Mouse (Mus musculus) kidney, postnatal 36 days (tissue): ENCODE measurements around the gene Gna12.

Source experiments
- DNase-seq, 2 experiments: peaks; one replicate each; pipeline ENCODE4 v3.0.0; 2021 to 2022; ENCODE audit warnings: mixed read lengths in 2 of 2

Gene Gna12

GRCm38 (mm10) chr5:140830314-140831063 is at the start of gene Gna12:
Gene Gna12 (minus strand): TSS chr5:140830431.
- peak; percentile 97 to 99 for DNase-seq

GRCm38 (mm10) chr5:140878644-140879043 is 48.4 kb upstream of the Gna12 start:
- DNase-seq: no peak

DNA sequence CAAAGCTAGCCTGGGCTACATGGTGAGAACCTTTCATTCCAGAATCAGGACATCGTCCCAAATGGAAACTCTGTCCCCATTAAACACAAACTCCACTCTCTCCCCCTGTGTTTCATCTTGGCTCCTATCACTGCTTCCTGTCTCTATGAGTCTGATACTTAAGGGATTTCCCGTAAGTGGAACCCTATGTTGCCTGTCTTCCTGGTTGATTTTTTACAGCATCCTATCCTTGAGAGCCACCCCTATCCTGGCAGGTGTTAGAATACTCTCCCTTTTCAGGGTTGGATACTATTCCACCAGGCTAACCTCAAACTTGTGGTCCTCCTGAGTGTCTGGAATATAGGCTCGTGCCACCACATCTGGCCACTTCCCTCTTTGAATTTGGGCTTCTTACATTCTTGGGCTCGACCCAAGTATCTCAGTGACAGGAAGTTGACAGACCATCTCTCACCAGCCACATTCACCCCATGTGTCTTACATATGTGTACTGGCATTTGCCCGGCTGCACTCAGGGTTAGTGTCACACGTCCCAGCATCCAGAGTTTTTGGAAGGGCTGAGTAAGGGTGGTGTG is 43.6 kb upstream of the Gna12 start:
- DNase-seq: no peak

GRCm38 (mm10) chr5:140873039-140873551 is 42.9 kb upstream of the Gna12 start:
- peak in 1 of 2 experiments; percentile 17 for DNase-seq

- no peak for DNase-seq
Observed at GRCm38 (mm10) chr5:140872532-140873038, 42.4 kb upstream of the Gna12 start.

- DNase-seq: no peak
Observed at GRCm38 (mm10) chr5:140871241-140871640, 41.0 kb upstream of the Gna12 start.

DNA sequence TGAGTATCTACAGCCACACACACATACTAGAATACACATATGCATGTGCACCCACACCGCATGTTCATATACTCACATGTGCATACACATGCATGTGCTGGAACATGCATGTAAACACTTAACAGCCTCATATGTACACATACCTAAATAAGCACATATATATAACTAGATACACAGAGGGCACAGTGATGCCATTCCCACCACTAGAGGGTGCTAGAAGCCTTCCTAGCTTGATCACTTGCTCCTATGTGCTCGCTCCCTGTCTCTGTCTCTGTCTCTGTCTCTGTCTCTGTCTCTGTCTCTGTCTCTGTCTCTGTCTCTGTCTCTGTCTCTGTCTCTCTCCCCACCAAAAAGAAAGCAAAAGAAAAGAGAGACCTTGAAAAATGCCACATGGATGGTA is 38.8 kb upstream of the Gna12 start:
- DNase-seq: peak; percentile 53 to 81

DNA sequence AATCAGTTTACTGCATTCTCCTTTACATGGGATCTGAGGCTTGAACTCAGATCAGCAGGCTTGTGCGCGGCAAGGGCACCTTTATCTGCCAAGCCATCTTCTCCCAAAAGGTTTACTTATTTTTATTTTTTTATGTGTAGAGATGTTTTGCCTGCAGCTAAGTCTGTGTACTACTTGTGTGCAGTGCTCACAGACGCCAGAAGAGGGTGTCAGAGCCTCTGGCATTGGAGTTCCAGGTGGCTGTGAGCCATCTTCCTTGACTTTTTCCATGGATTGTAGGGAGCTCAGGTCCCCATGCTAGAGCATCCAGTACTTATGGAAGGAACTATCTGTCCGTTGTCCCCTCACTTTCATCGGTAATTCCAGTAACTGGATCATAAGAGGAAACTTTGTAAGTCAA is 29.5 kb upstream of the Gna12 start:
- DNase-seq: peak in 1 of 2 experiments; percentile 15

DNA sequence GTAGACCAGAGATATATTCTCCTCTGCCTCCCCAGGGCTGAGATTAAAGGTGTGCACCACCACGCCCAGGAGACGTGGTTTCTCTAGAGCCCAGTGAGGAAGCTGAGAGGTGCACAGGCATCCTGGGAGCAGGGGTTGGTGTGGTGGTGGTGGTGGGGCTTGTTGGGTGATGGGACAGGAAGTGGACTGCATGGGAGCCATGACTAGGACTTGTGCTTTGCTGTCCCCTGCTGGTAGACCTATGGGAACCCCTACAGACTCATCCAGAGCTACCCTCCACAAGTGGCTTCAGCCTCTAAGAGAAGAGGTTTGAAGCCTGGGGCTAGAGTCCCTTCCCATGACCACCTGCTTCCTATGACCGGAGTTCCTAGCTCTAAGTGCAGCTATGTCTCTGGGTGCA is 28.1 kb upstream of the Gna12 start:
- DNase-seq: peak in 1 of 2 experiments; percentile 24

- peak; percentile 13 to 70 for DNase-seq
Observed at GRCm38 (mm10) chr5:140857432-140858154, 27.4 kb upstream of the Gna12 start.

DNA sequence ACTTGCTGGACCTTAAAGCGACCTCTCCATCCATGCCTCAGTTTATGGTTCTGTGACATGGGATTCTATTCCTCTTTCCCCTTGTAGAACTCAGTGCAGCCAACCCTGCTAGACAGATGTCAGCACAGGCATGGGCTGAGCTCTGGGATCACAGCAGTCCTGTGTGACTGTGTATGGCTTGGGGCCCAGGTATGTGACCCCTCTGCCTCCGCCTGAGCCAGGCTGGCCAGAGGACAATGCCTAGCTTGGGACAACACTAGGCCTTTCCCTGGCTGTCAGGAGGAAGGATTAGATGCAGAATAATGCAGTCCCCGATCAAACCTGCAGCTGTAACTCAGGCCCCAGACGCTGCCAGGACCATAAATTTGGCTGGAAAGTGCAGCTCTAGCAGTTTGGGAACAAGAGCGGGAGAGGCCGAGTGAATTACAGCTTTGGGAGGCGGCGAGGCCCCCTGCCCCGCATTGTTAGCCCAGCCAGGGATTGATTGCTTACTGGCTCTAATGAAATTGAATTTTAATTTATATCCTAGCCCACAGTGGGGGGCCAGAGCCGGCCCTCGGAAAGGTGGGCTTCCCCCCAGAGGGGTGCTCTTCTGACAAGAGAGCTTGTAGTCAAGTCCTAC is 25.8 kb upstream of the Gna12 start:
- DNase-seq: no peak

DNA sequence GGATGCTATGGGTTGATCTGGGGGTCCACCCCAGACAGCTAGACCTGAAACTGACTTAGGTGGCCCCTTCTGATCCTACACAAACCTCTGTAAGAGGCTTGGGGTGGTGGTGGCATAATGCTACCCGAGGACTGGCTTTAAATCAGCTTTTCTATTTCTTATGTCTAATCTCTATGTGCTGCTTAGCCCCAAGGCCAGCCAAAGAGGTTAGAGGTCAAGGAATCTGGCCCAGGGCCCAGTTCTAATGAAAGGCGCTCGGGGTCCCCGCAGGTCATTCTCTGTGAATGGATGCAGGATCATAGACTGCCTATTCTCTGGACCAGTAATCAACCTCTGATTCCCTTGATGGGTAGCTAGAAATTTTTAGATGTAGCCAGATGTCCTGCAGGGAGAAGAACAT is 24.5 kb upstream of the Gna12 start:
- DNase-seq: peak in 1 of 2 experiments; percentile 17

GRCm38 (mm10) chr5:140853723-140854122 is 23.5 kb upstream of the Gna12 start:
- no peak for DNase-seq

- peak; percentile 30 to 36 for DNase-seq
Observed at GRCm38 (mm10) chr5:140852435-140852996, 22.3 kb upstream of the Gna12 start.

DNA sequence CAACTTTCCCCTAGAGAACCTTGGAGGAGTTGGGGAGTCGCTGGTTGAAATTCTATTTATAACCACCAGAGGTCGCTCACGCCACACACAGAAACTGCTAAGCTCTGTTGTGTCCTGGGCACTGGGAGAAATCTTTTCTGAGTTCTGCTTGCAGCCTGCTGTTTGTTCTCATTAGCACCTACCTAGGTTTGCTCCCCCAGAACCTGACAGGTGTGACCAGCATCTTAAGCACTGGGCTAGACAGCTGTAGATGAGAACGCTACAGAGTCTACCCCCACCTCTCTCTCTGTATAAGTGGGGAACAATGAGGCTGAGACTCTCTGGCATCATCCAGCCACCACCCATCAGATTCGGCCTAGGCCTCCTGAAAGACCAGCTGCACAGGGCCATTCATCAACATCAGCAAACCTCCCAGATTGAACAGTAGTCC is 17.1 kb upstream of the Gna12 start:
- peak in 1 of 2 experiments; percentile 57 for DNase-seq

DNA sequence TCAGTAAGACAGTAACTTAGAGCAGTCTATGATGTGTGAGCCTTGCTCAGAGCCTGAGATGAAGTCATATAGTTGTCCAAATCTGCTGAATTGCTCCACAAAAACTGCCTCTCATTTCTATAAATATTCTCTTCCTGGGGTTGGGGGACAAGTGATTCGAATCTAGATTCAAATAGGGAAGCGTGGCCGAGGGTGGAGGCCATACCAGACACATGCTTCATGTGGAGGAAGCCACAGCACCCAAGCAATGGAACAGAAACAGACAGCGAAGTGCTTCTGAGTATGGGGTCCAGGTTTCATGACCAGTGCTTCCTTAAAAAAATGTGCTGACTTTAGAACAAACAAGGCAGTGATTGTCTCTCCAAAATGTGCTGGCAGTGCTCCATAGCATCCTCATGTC is 11.7 kb upstream of the Gna12 start:
- no peak for DNase-seq

- no peak for DNase-seq
Observed at GRCm38 (mm10) chr5:140831064-140831431, 817 bp upstream of the Gna12 start.

DNA sequence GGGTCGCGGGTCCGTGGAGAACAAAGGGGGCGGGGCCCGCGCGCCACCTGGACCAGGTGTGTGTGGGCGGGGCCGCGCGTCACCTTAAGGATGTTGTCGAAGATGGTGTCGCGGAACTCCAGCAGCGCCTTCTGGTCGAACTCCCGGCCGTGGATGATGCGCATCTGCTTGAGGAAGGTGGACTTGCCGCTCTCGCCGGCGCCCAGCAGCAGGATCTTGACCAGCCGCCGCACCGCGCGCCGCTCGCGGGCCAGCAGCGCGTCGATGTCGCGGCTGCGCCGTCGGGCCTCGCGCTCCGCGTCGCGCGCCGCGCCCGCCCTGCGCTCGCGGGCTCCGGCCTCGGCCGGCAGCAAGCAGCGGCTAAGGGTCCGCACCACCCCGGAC is 328 bp downstream of the Gna12 start:
- peak; percentile 62 to 81 for DNase-seq

DNA sequence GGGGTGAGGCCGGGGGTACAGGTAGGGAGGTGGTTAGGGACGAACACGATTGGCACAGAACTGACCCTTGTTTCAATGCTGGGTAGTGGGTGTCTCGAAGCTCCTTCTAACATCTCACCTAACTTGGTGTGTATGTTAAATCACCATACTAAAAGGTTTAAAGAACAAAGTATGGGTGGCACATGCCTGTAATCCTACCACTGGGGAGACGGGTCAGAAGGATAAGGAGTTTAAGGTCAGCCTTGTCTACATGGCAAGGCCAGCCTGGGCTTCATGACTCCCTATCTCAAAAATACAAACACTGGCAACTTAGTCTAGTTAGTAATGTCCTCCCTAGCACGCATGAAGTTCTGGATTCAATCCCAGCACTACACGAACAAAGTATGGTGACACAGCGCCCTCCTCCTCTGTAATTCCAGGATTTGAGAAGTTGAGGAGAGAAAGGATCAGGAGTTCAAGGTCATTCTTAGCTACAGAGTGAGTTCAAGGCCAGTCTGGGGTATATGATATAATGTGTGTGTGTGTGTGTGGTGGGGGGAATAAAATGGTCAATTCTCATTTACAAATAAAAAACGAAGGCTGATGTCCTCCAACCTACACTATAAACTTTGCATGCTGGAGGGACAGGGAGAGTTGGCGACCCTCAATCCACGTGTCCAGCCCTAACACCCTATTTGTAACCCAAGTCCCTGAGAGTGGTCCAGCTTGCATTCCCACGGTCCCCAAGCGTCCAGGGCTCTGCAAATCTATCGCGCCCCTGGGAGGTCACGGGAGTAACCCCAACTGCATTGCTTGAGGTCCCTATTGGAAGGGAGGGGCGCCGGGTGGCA is 935 bp downstream of the Gna12 start:
- peak in 1 of 2 experiments; percentile 54 for DNase-seq

GRCm38 (mm10) chr5:140828363-140828762 is 1.9 kb downstream of the Gna12 start:
- DNase-seq: no peak

GRCm38 (mm10) chr5:140827896-140828295 is 2.3 kb downstream of the Gna12 start:
- peak in 1 of 2 experiments; percentile 40 for DNase-seq

DNA sequence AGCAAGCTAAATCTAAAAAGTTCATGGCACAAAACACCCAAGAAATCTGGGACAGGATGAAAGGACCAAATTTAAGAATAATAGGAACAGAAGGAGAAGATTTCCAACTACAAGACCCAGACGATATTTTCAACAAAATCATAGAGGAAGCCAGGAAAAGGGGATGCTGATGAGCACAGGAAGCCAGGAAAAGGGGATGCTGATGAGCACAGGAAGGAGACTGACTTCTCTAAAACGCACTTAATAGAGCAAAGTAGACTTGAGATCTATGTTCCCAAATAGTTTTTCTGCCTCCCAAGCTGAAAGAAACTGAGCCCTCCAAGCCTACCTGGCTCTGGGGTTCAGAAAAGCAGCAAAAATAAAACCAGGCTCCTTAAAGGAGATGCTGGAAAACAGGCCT is 2.8 kb downstream of the Gna12 start:
- DNase-seq: no peak
